Comparison of ENCODE assay signal across 17 mouse cellular contexts in genomic region chr9:122429685-122430084, GRCm38 (mm10).
DNase-seq lines count a peak whose midpoint lies in the region; ATAC-seq lines count a peak whose summit lies in the region.
"Had no signal": no experiment of that assay in that cellular context is flagged by ENCODE, and none has a peak within 500 bp of the region (broad histone marks: within the 10 kb centered on the region; RNA-seq: fewer than 3 reads in every experiment).

No protein-coding gene starts in this region.

- intact Hi-C loops in heart, postnatal 25 days (cut with DNase I), result loop anchor here (10.0 kb wide), 1 partner anchor 255 kb away; no protein-coding TSS in a partner anchor

- DNase-seq in heart, adult 11 months, result peak; percentile 77
- DNase-seq in heart, postnatal 25 days (ENCODE audit: low spot score), result no peak
- peak; percentile 72 for DNase-seq in MN1 (ENCODE audit: low spot score)
- DNase-seq in urinary bladder, postnatal 36 days (ENCODE audit: low spot score in 2 of 2), result no peak
- DNase-seq: adrenal gland, adult 8-10 months; adrenal gland, postnatal 36 days; cerebellum, adult 11-12 months; cerebellum, adult 2 months; cerebellum, adult 9-10 months; cerebellum, postnatal 10 days; cerebellum, postnatal 25 days; forebrain, postnatal 0 days had no signal

- ATAC-seq in neutrophil, adult 5-6 weeks (ENCODE audit: extremely low read depth, insufficient number of reproducible peaks, low FRiP score, poor library complexity, severe bottlenecking), result 0 out of 2 replicates have a peak, but pooled peaks have one; percentile 2
- ATAC-seq: activated CD4-positive, CD25-positive, alpha-beta regulatory T cell, adult 4 months; forebrain, embryonic 13.5 days; forebrain, embryonic 15.5 days; forebrain, postnatal 0 days; Patski had no signal

Comparison
In these comparisons a context has a peak if more than half of its experiments do, and no peak if none do; other contexts are left out.
1. DNase-seq: peak in heart, adult 11 months (single experiment) and MN1 (single experiment); none in heart, postnatal 25 days (single experiment) and urinary bladder, postnatal 36 days (0 of 2).